Mouse (Mus musculus): Measurements from ENCODE around the gene Pafah1b3.

GRCm38 (mm10) chr7:25273259-25274241 is 24.2 kb downstream of the Pafah1b3 start:
- no peak for TF ChIP-seq CTCF (IDR thresholded peaks at IDR 0.05; ENCODE audit: borderline replicate concordance, insufficient read depth, low read length)
- no peak for TF ChIP-seq POLR2A (IDR thresholded peaks at IDR 0.05; ENCODE audit: low read depth, low read length)

Data from embryonic fibroblast, embryonic 13.5 days (primary cell).